Mouse (Mus musculus) thymus, postnatal 4 days (tissue): Measurements from ENCODE around the gene Slc44a2.

Source experiments
- DNase-seq: peaks from one replicate; pipeline ENCODE4 v3.0.0; 2021

Gene Slc44a2

GRCm38 (mm10) chr9:21334747-21335146 lies 14.2 kb downstream of the Slc44a2 start:
- DNase-seq = no peak

DNA sequence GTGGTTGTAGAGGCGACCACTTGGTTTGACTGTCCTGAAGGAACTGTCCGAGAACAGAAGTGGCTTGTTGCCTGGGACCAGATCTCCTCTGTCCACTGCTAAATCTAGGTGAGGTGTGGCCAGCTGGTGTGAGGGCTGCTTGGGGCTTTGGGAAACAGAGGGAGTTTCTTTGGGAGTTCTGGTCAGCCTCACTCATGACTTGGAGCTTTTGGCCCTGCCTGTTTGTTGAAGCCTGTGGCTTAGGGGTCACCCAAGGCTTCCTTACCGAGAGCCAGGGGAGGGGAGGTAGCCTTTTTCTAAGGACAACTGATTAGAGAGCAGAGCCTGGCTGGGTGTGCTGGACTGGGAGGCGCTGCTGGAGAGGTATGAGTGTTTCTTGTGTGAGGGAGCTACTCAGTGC lies 14.9 kb downstream of the Slc44a2 start:
- no peak for DNase-seq

GRCm38 (mm10) chr9:21336491-21336890 lies 16.0 kb downstream of the Slc44a2 start:
- no peak for DNase-seq

- no peak for DNase-seq
These were observed 17.2 kb downstream of the Slc44a2 start for GRCm38 (mm10) chr9:21337652-21338051.

DNA sequence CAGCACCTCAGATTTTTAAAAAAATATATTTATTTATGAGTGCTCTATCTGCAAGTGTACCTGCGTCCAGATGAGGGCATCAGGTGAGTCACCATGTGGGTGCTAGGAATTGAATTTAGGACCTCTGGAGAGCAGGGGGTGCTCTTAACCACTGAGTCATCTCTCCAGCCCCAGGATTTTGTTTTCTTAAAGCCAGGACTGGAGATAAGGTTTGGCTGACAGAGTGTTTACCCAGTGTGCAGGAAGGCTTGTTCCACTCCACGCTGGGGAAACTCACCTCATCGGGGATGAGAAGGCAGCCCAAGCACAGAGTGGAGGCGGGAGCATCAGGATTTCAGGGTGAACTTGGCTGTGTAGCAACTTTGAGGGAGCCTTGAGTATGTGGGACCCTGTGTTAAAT lies 19.9 kb downstream of the Slc44a2 start:
- no peak for DNase-seq

GRCm38 (mm10) chr9:21346627-21347365 lies 26.3 kb downstream of the Slc44a2 start:
- DNase-seq = no peak

- no peak for DNase-seq
These were observed 27.7 kb downstream of the Slc44a2 start for GRCm38 (mm10) chr9:21348152-21348551.

GRCm38 (mm10) chr9:21351178-21351577 lies 30.7 kb downstream of the Slc44a2 start:
- no peak for DNase-seq

DNA sequence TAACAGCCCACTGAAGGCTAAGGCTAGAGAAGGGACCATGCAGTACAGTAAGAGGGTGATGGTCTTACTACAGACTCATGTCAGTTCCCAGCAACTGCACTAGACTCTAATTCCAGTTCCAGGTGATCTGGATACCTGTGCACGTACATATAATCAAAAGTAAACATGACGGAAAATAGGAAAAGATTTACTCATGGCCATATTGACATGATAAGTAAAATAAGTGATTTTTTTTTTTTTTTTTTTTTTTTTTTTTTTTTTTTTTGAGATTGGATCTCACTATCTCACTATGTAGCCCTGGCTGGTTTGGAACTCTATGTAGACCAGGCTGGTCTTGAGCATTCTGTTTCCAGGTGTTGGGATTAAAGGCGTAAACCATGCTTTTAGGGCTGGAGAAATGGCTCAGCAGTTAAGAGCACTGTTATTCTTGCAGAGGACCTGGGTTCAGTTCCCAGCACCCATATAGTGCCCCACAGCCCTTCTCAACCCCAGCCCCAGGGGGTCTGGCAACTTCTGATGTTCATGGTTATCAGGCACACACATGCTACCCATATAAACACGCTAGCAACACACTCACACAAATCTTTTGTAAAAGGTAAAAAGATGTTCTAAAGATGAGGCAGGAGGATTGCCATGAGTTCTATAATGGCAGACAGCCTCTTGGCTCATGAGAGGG lies 31.3 kb downstream of the Slc44a2 start:
- DNase-seq = no peak

DNA sequence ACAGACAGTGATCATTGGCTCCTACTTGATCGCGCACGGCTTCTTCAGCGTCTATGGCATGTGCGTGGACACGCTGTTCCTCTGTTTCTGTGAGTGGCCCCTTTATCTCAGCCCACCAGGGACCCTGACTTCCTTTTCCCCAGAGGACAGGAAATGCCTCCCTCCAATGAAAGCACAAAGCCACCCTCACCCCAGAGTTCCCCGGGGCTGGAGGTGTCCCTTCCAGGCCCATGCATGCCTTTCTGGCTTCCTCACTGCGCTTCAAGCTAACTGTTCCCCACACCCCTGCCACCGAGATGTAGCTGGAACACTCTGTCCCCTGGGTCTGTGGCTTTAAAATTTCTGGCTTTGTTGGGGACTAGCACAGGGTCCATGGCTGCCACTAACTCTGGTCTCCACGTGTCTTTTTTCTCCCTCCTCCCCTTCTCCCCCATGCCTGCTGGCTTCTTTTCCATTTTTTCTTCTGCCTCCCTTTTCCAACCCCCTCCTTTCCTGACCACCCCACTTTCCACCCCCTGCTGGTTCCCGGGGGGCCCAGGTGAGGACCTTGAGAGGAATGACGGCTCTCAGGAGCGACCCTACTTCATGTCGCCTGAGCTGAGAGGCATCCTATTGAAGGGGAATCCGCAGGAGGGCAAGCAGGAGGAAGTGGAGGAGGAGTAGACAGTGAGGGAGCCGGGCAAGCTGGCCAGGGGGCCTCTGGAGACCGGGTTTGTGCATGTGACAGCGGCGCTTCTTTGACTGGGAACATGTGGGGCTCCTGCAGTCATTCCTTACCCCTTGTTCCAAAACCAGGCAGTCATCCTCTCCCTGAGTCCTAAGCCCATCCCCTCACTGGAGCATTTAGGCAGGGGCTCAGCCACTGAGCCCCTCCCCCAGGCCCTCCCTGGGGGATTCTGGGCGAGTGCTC lies 32.2 kb downstream of the Slc44a2 start:
- peak; percentile 42 for DNase-seq

- DNase-seq = no peak
These were observed 32.8 kb downstream of the Slc44a2 start for GRCm38 (mm10) chr9:21353373-21353686.

- DNase-seq = no peak
These were observed 34.3 kb downstream of the Slc44a2 start for GRCm38 (mm10) chr9:21354796-21355195.

GRCm38 (mm10) chr9:21356981-21357718 lies 36.7 kb downstream of the Slc44a2 start:
- peak; percentile 78 for DNase-seq

GRCm38 (mm10) chr9:21366541-21367220 lies 46.2 kb downstream of the Slc44a2 start:
- peak; percentile 91 for DNase-seq

- peak; percentile 99 for DNase-seq
These were observed 47.0 kb downstream of the Slc44a2 start, which contains the start of gene Ilf3 for GRCm38 (mm10) chr9:21367357-21368111. Ilf3 (plus strand) TSS chr9:21367871.

DNA sequence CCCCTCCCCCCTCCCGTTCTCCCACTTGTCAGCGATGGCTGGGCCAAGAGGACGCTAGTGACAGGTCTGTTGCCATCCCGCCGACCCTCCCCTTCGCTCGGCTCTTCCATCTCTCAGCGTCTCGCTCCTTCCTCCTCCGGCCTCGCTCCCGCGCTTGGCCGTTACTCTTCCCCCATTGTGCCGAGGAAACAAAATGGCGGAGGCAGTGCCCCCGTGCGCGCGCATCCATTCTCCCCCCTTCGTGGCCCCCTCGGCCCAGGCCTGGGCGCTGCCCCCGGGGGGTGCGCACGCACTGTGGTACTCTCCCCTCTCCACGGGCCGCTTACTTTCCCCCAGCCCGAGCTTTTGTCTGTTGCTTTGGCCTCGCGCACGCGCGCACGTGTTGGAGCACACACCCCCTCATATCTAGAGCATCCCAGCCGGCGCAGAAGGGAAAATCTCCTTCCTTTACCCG lies 47.7 kb downstream of the Slc44a2 start:
- DNase-seq = peak; percentile 93

DNA sequence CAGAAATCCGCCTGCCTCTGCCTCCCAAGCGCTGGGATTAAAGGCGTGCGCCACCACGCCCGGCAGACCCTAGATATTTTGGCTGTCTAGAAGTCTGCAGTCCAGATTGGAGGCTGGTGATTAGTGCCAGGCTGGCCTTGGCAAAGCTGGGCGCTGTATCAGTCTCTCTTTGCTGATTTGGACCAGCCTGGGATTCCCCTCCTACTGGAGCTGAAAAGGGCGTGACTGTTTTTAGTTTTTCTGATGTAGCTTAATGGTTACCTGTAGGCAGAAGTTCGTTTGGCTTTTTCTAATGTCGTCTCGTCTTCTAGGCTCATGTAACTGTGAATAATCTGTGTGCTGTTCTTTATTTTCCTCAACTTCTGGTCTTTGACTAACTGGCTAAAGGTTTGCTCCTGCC lies 48.6 kb downstream of the Slc44a2 start:
- no peak for DNase-seq

DNA sequence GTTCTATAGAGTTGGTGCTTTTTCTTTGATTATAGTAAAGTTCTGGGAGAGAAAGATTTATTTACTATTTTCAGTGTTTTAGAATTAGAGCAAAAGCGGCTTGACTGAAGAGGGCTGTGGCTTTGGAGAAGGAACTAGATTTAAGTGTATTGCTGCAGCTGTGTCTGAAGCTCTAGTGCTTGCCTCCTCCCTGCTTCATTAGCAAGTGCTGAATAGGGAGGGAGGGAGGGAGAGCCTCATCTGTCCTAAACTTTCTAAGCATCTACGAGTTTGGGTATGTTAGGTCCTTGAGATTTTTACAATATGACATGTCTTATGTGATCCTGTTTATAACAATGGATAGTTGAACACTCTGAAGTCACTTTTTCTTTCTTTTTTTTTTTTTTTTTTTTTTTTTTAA lies 50.4 kb downstream of the Slc44a2 start:
- no peak for DNase-seq

DNA sequence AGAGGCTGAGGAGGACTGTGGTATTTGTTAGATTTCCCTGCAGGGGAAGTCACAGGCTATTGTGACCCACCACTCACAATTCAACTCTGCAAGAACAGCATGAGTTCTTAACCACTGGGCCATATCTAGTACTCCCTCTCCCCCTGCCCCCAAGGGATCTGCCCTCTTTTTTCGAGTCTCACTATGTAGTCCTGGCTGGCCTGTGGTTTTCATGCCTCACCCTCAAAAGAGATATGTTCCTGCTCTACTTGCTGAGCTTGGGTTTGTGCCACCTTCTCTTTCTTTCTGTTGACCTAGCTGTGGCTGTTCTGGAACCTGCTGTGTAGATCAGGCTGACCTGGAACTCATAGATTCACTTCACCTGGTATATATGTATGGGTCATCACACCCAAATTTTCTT lies 52.0 kb downstream of the Slc44a2 start:
- no peak for DNase-seq

- DNase-seq = peak; percentile 50
These were observed 58.7 kb downstream of the Slc44a2 start for GRCm38 (mm10) chr9:21379195-21379594.

GRCm38 (mm10) chr9:21380868-21381267 lies 60.4 kb downstream of the Slc44a2 start:
- DNase-seq = no peak
